Mouse (Mus musculus) lung, embryonic 15.5 days (tissue): Measurements from ENCODE around the gene Elp1. TPM values are rescaled to one million over a fixed set of nuclear protein-coding genes. Genes with fewer than 3 reads are reported as not detected.
A peak's percentile ranks its signal among the peaks of the same experiment; 100 is the strongest.

Experiments
- ATAC-seq: fragments of 200-750 bp; cut with Nextera tagmentation; 2 replicates; pipeline ENCODE4 v1.8.0; 2017; ENCODE audit warnings: moderate number of reproducible peaks, borderline replicate concordance; ENCODE audit not compliant: low FRiP score, low TSS enrichment; ENCODE audit errors: extremely low read depth
- H3K27ac ChIP-seq: fragments of 300-500 bp; sonication (generic); 2 replicates; pipeline ENCODE4 v1.5.1; 2015; ENCODE audit warnings: moderate library complexity, mild to moderate bottlenecking, inconsistent platforms
- H3K27me3 ChIP-seq: fragments of 300-500 bp; sonication (generic); 2 replicates; pipeline ENCODE4 v1.6.1; 2015; ENCODE audit warnings: inconsistent platforms
- H3K36me3 ChIP-seq: fragments of 300-500 bp; sonication (generic); 2 replicates; pipeline ENCODE4 v1.6.1; 2015; ENCODE audit warnings: inconsistent platforms
- H3K4me1 ChIP-seq: fragments of 300-500 bp; sonication (generic); 2 replicates; pipeline ENCODE4 v1.6.1; 2015; ENCODE audit warnings: inconsistent platforms
- H3K4me2 ChIP-seq: fragments of 300-500 bp; sonication (generic); 2 replicates; pipeline ENCODE4 v1.6.1; 2015; ENCODE audit warnings: inconsistent platforms, mild to moderate bottlenecking, moderate library complexity
- H3K4me3 ChIP-seq: fragments of 300-500 bp; sonication (generic); 2 replicates; pipeline ENCODE4 v1.5.1; 2015; ENCODE audit warnings: mild to moderate bottlenecking, inconsistent platforms
- H3K9ac ChIP-seq: fragments of 300-500 bp; sonication (generic); 2 replicates; pipeline ENCODE4 v1.6.1; 2015; ENCODE audit warnings: inconsistent platforms
- H3K9me3 ChIP-seq: fragments of 300-500 bp; sonication (generic); 2 replicates; pipeline ENCODE4 v1.6.1; 2016; ENCODE audit warnings: inconsistent platforms
- WGBS: fragments of 180-500 bp; shearing (Covaris S2); methylation state at CpG from one replicate; pipeline ENCODE4 v1.1.7; 2015; 5-methylcytosine and 5-hydroxymethylcytosine counted together
- polyA plus RNA-seq: library from polyadenylated mRNA; unstranded; fragments of >200 nt; fragmentation: Nextera tagmentation; extraction: Ambion mirVana; gene quantifications from 2 replicates; pipeline ENCODE4 v1.2.1, GENCODE M21; 2015

The Elp1 gene
- polyA plus RNA-seq, 1 experiment from 2014 or later, result 39.2 TPM

GRCm38 (mm10) chr4:56831013-56831609 lies 29.0 kb upstream of the Elp1 start:
- Histone ChIP-seq H3K27me3 (no peaks in the 10 kb centered on the region), H3K36me3 (0 out of 2 replicates have a peak, but pooled peaks cover 4% of the 10 kb centered on the region), H3K4me2 (peak overlapping the region; percentile 24; the same call in 1 of the 2 replicates), H3K9ac (no peak overlapping the region), H3K9me3 (no peaks in the 10 kb centered on the region), H3K4me3 (no peak overlapping the region), H3K4me1 (peaks cover 10% of the 10 kb centered on the region), H3K27ac (0 out of 2 replicates have a peak overlapping the region, but pooled peaks have one; percentile 19)
- WGBS, result 29% methylated on average over 13 of the region's 13 CpGs
- ATAC-seq, result peak; percentile 62; the same call in 1 of the 2 replicates

- 0 out of 2 replicates have a peak, but pooled peaks have one; percentile 31 for ATAC-seq
- no peak overlapping the region for H3K4me3 ChIP-seq
- no peak overlapping the region for H3K27ac ChIP-seq
- H3K9me3 ChIP-seq, result no peaks in the 10 kb centered on the region
- H3K4me1 ChIP-seq, result peaks cover 10% of the 10 kb centered on the region
- WGBS, result 62% methylated on average over 7 of the region's 7 CpGs
- H3K9ac ChIP-seq, result no peak overlapping the region
- no peaks in the 10 kb centered on the region for H3K27me3 ChIP-seq
- H3K4me2 ChIP-seq, result no peak overlapping the region
- H3K36me3 ChIP-seq, result 0 out of 2 replicates have a peak, but pooled peaks cover 4% of the 10 kb centered on the region
These were observed 27.4 kb upstream of the Elp1 start for GRCm38 (mm10) chr4:56829511-56829921.

GRCm38 (mm10) chr4:56828932-56829331 lies 26.8 kb upstream of the Elp1 start:
- 80% methylated on average over 3 of the region's 3 CpGs for WGBS
- H3K9me3 ChIP-seq, result no peaks in the 10 kb centered on the region
- H3K36me3 ChIP-seq, result 0 out of 2 replicates have a peak, but pooled peaks cover 4% of the 10 kb centered on the region
- ATAC-seq, result no peak
- no peaks in the 10 kb centered on the region for H3K27me3 ChIP-seq
- H3K4me3 ChIP-seq, result no peak overlapping the region
- no peak overlapping the region for H3K9ac ChIP-seq
- H3K4me1 ChIP-seq, result peaks cover 10% of the 10 kb centered on the region
- H3K27ac ChIP-seq, result no peak overlapping the region
- H3K4me2 ChIP-seq, result no peak overlapping the region

- Histone ChIP-seq H3K27me3 (no peaks in the 10 kb centered on the region), H3K9me3 (no peaks in the 10 kb centered on the region), H3K9ac (no peak overlapping the region), H3K4me1 (no peaks in the 10 kb centered on the region), H3K4me2 (no peak overlapping the region), H3K27ac (no peak overlapping the region), H3K4me3 (no peak overlapping the region), H3K36me3 (0 out of 2 replicates have a peak, but pooled peaks cover 4% of the 10 kb centered on the region)
- no peak for ATAC-seq
- 83% methylated on average over 9 of the region's 9 CpGs for WGBS
These were observed 22.1 kb upstream of the Elp1 start for GRCm38 (mm10) chr4:56824231-56824630.

GRCm38 (mm10) chr4:56820017-56820550 lies 18.0 kb upstream of the Elp1 start:
- H3K36me3 ChIP-seq, result no peaks in the 10 kb centered on the region; the same call in 1 of the 2 replicates
- H3K4me1 ChIP-seq, result no peaks in the 10 kb centered on the region
- H3K9me3 ChIP-seq, result no peaks in the 10 kb centered on the region
- no peak overlapping the region for H3K4me2 ChIP-seq
- no peak overlapping the region for H3K4me3 ChIP-seq
- no peak overlapping the region for H3K9ac ChIP-seq
- no peak for ATAC-seq
- H3K27me3 ChIP-seq, result no peaks in the 10 kb centered on the region
- no peak overlapping the region for H3K27ac ChIP-seq

GRCm38 (mm10) chr4:56815131-56815530 lies 13.0 kb upstream of the Elp1 start:
- Histone ChIP-seq H3K9ac (no peak overlapping the region), H3K9me3 (no peaks in the 10 kb centered on the region), H3K27me3 (no peaks in the 10 kb centered on the region), H3K4me3 (no peak overlapping the region), H3K36me3 (no peaks in the 10 kb centered on the region; the same call in 1 of the 2 replicates), H3K4me2 (no peak overlapping the region), H3K4me1 (no peaks in the 10 kb centered on the region), H3K27ac (no peak overlapping the region)
- 83% methylated on average over 8 of the region's 8 CpGs for WGBS
- ATAC-seq, result no peak

- H3K4me3 ChIP-seq, result no peak overlapping the region
- no peak overlapping the region for H3K4me2 ChIP-seq
- no peaks in the 10 kb centered on the region for H3K27me3 ChIP-seq
- no peak for ATAC-seq
- H3K9me3 ChIP-seq, result no peaks in the 10 kb centered on the region
- no peaks in the 10 kb centered on the region for H3K4me1 ChIP-seq
- no peak overlapping the region for H3K9ac ChIP-seq
- H3K27ac ChIP-seq, result no peak overlapping the region
- 74% methylated on average over 4 of the region's 4 CpGs for WGBS
- H3K36me3 ChIP-seq, result no peaks in the 10 kb centered on the region; the same call in 1 of the 2 replicates
These were observed 10.0 kb upstream of the Elp1 start for GRCm38 (mm10) chr4:56812096-56812495.

- no peaks in the 10 kb centered on the region for H3K4me1 ChIP-seq
- ATAC-seq, result no peak
- WGBS, result 64% methylated on average over 3 of the region's 3 CpGs
These were observed 9.5 kb upstream of the Elp1 start for GRCm38 (mm10) chr4:56811642-56812041.

GRCm38 (mm10) chr4:56809050-56809449 lies 6.9 kb upstream of the Elp1 start:
- 74% methylated on average over 4 of the region's 4 CpGs for WGBS
- ATAC-seq, result no peak

More at GRCm38 (mm10) chr4:56811642-56812041, 9.5 kb upstream of the Elp1 start:
- Histone ChIP-seq H3K9me3 (no peaks in the 10 kb centered on the region), H3K27me3 (no peaks in the 10 kb centered on the region), H3K9ac (no peak overlapping the region), H3K27ac (no peak overlapping the region), H3K36me3 (peaks cover 3% of the 10 kb centered on the region), H3K4me2 (no peak overlapping the region), H3K4me3 (no peak overlapping the region)

GRCm38 (mm10) chr4:56802669-56803150 lies 579 bp upstream of the Elp1 start:
- 2% methylated on average over 25 of the region's 25 CpGs for WGBS
- ATAC-seq, result no peak
- peaks cover 37% of the 10 kb centered on the region for H3K36me3 ChIP-seq
- peak overlapping the region; percentile 91 for H3K4me3 ChIP-seq
- peaks cover 21% of the 10 kb centered on the region for H3K4me1 ChIP-seq
- H3K27me3 ChIP-seq, result no peaks in the 10 kb centered on the region
- peak overlapping the region; percentile 93 for H3K4me2 ChIP-seq
- no peaks in the 10 kb centered on the region for H3K9me3 ChIP-seq
- 0 out of 2 replicates have a peak overlapping the region, but pooled peaks have one; percentile 73 for H3K27ac ChIP-seq
- H3K9ac ChIP-seq, result peak overlapping the region; percentile 87

More at GRCm38 (mm10) chr4:56809050-56809449, 6.9 kb upstream of the Elp1 start:
- H3K36me3 ChIP-seq, result peaks cover 18% of the 10 kb centered on the region
- H3K4me2 ChIP-seq, result no peak overlapping the region
- H3K4me1 ChIP-seq, result no peaks in the 10 kb centered on the region
- H3K9me3 ChIP-seq, result no peaks in the 10 kb centered on the region
- no peak overlapping the region for H3K27ac ChIP-seq
- no peaks in the 10 kb centered on the region for H3K27me3 ChIP-seq
- no peak overlapping the region for H3K4me3 ChIP-seq
- H3K9ac ChIP-seq, result no peak overlapping the region

- 30% methylated on average over 1 of the region's 1 CpGs for WGBS
- no peak for ATAC-seq
- H3K36me3 ChIP-seq, result peaks cover 92% of the 10 kb centered on the region
- H3K27ac ChIP-seq, result no peak overlapping the region
- no peaks in the 10 kb centered on the region for H3K27me3 ChIP-seq
- H3K4me3 ChIP-seq, result no peak overlapping the region
- H3K4me1 ChIP-seq, result no peaks in the 10 kb centered on the region
- no peaks in the 10 kb centered on the region for H3K9me3 ChIP-seq
- H3K4me2 ChIP-seq, result no peak overlapping the region
- H3K9ac ChIP-seq, result no peak overlapping the region
These were observed 10.8 kb downstream of the Elp1 start for GRCm38 (mm10) chr4:56791373-56791772.

- Histone ChIP-seq H3K27me3 (no peaks in the 10 kb centered on the region), H3K4me3 (no peak overlapping the region), H3K4me1 (no peaks in the 10 kb centered on the region), H3K9me3 (no peaks in the 10 kb centered on the region), H3K36me3 (peaks cover 91% of the 10 kb centered on the region), H3K9ac (no peak overlapping the region), H3K4me2 (no peak overlapping the region), H3K27ac (no peak overlapping the region)
- no peak for ATAC-seq
- WGBS, result 61% methylated on average over 1 of the region's 1 CpGs
These were observed 31.1 kb downstream of the Elp1 start for GRCm38 (mm10) chr4:56771065-56771464.
